Mouse (Mus musculus) CH12.LX (cell line): ENCODE measurements around the gene Skap1. TPM values are rescaled to one million over a fixed set of nuclear protein-coding genes. Genes with fewer than 3 reads are reported as not detected.

Experiments
- DNase-seq: peaks from one replicate; pipeline ENCODE4 v3.0.0-alpha.2; 2013; ENCODE audit errors: extremely low read depth
- H3K27ac ChIP-seq: 2 replicates; pipeline ENCODE4 v1.5.1; 2012; ENCODE audit warnings: low read depth, mild to moderate bottlenecking, control low read depth, moderate library complexity; ENCODE audit not compliant: insufficient read depth
- H3K27me3 ChIP-seq: replicated peaks from 2 replicates; pipeline ENCODE3; 2012; ENCODE audit warnings: inconsistent platforms
- H3K36me3 ChIP-seq, 2 experiments: replicated peaks in 1 of 2; 2 replicates each; pipeline versions ENCODE3 to v1.6.1; 2012; ENCODE audit warnings: inconsistent platforms in 1 of 2, low read length in 1 of 2, mild to moderate bottlenecking in 1 of 2, mixed read lengths in 1 of 2, moderate library complexity in 1 of 2; ENCODE audit not compliant: control insufficient read depth in 1 of 2, insufficient read depth in 1 of 2
- H3K4me1 ChIP-seq, 2 experiments: 2 replicates each; pipeline ENCODE4 v1.6.1; 2012; ENCODE audit warnings: inconsistent platforms in 1 of 2, moderate library complexity in 1 of 2; ENCODE audit not compliant: insufficient read depth in 2 of 2, control insufficient read depth in 1 of 2
- H3K4me2 ChIP-seq: 2 replicates; pipeline ENCODE4 v1.6.1; 2012; ENCODE audit warnings: low read depth, mild to moderate bottlenecking, control low read depth; ENCODE audit not compliant: poor library complexity, insufficient read depth, severe bottlenecking
- H3K4me3 ChIP-seq, 3 experiments: fragments of 150-350 bp in 1 of 3; sonication (generic) in 1 of 3; replicated peaks in 1 of 3; 2 replicates each; pipeline versions ENCODE3 to v1.5.1; 2011 to 2012; ENCODE audit warnings: low read depth in 2 of 3, low read length in 2 of 3, mild to moderate bottlenecking in 2 of 3, moderate library complexity in 2 of 3, control low read depth in 1 of 3, improper control_type of control experiment in 1 of 3, inconsistent platforms in 1 of 3, mixed read lengths in 1 of 3; ENCODE audit not compliant: poor library complexity in 1 of 3
- H3K79me2 ChIP-seq: replicated peaks from 2 replicates; pipeline ENCODE4 v1.6.1; 2012; ENCODE audit warnings: mild to moderate bottlenecking, moderate library complexity; ENCODE audit not compliant: control insufficient read depth, poor library complexity, insufficient read depth, severe bottlenecking; ENCODE audit errors: extremely low read depth
- H3K9ac ChIP-seq: 2 replicates; pipeline ENCODE4 v1.6.1; 2012; ENCODE audit warnings: low read depth, mild to moderate bottlenecking, control low read depth, moderate library complexity; ENCODE audit not compliant: insufficient read depth
- H3K9me3 ChIP-seq: replicated peaks from 2 replicates; pipeline ENCODE3; 2012; ENCODE audit warnings: low read length, inconsistent platforms, mixed read lengths
- BHLHE40 ChIP-seq: IDR thresholded peaks from 2 replicates; pipeline ENCODE4 v1.6.1; 2011; ENCODE audit warnings: mild to moderate bottlenecking, low read depth, low read length, improper control_type of control experiment
- CTCF ChIP-seq, 2 experiments: IDR thresholded peaks in 1 of 2; conservative IDR thresholded peaks in 1 of 2; 2 replicates each; pipeline ENCODE4 v1.5.1; 2011 to 2012; ENCODE audit warnings: low read depth in 2 of 2, low read length in 2 of 2, improper control_type of control experiment in 1 of 2, inconsistent platforms in 1 of 2, mild to moderate bottlenecking in 1 of 2, moderate library complexity in 1 of 2
- ELF1 ChIP-seq: IDR thresholded peaks from 2 replicates; pipeline ENCODE4 v1.6.1; 2014; ENCODE audit warnings: low read depth, mild to moderate bottlenecking, inconsistent platforms, low read length, improper control_type of control experiment
- EP300 ChIP-seq: IDR thresholded peaks from 2 replicates; pipeline ENCODE4 v1.6.1; 2011; ENCODE audit warnings: low read length, improper control_type of control experiment
- ETS1 ChIP-seq: conservative IDR thresholded peaks from 2 replicates; pipeline ENCODE4 v1.6.1; 2012; ENCODE audit warnings: low read depth, mild to moderate bottlenecking, inconsistent platforms, low read length, improper control_type of control experiment, moderate library complexity
- GABPA ChIP-seq: IDR thresholded peaks from 2 replicates; pipeline ENCODE4 v1.6.1; 2012; ENCODE audit warnings: low read depth, low read length, improper control_type of control experiment, inconsistent platforms; ENCODE audit not compliant: insufficient replicate concordance
- HCFC1 ChIP-seq: IDR thresholded peaks from 2 replicates; pipeline ENCODE4 v1.6.1; 2012; ENCODE audit warnings: low read depth, mild to moderate bottlenecking, inconsistent platforms, low read length, improper control_type of control experiment
- JUND ChIP-seq: conservative IDR thresholded peaks from 2 replicates; pipeline ENCODE4 v1.6.1; 2011; ENCODE audit warnings: low read depth, low read length, improper control_type of control experiment
- KAT2A ChIP-seq: IDR thresholded peaks from 2 replicates; pipeline ENCODE4 v1.6.1; 2012; ENCODE audit warnings: low read length, improper control_type of control experiment, inconsistent platforms; ENCODE audit not compliant: insufficient replicate concordance
- MAFK ChIP-seq: IDR thresholded peaks from 2 replicates; pipeline ENCODE4 v1.6.1; 2011; ENCODE audit warnings: low read length, improper control_type of control experiment; ENCODE audit not compliant: insufficient replicate concordance
- MEF2A ChIP-seq: IDR thresholded peaks from 2 replicates; pipeline ENCODE4 v1.6.1; 2014; ENCODE audit warnings: low read depth, mild to moderate bottlenecking, inconsistent platforms, low read length, improper control_type of control experiment, borderline replicate concordance
- MXI1 ChIP-seq: IDR thresholded peaks from 2 replicates; pipeline ENCODE4 v1.6.1; 2011; ENCODE audit warnings: mild to moderate bottlenecking, low read depth, low read length, improper control_type of control experiment
- NRF1 ChIP-seq: IDR thresholded peaks from 2 replicates; pipeline ENCODE4 v1.6.1; 2014; ENCODE audit warnings: low read depth, mild to moderate bottlenecking, inconsistent platforms, low read length, improper control_type of control experiment, moderate library complexity
- POLR2A ChIP-seq: IDR thresholded peaks from 2 replicates; pipeline ENCODE4 v1.6.1; 2011; ENCODE audit warnings: low read depth, mild to moderate bottlenecking, improper control_type of control experiment, low read length
- POLR2AphosphoS2 ChIP-seq: IDR thresholded peaks from 2 replicates; pipeline ENCODE4 v1.6.1; 2011; ENCODE audit warnings: low read depth, low read length, improper control_type of control experiment
- RAD21 ChIP-seq: IDR thresholded peaks from 2 replicates; pipeline ENCODE4 v1.6.1; 2011; ENCODE audit warnings: low read depth, mild to moderate bottlenecking, low read length, improper control_type of control experiment, moderate library complexity
- RCOR1 ChIP-seq: conservative IDR thresholded peaks from 2 replicates; pipeline ENCODE4 v1.6.1; 2012; ENCODE audit warnings: low read depth, mild to moderate bottlenecking, inconsistent platforms, low read length, improper control_type of control experiment
- SIN3A ChIP-seq: IDR thresholded peaks from 2 replicates; pipeline ENCODE4 v1.6.1; 2012; ENCODE audit warnings: low read length, improper control_type of control experiment, inconsistent platforms
- SMC3 ChIP-seq: IDR thresholded peaks from 2 replicates; pipeline ENCODE4 v1.6.1; 2011; ENCODE audit warnings: low read depth, low read length, improper control_type of control experiment
- TBP ChIP-seq: conservative IDR thresholded peaks from 2 replicates; pipeline ENCODE4 v1.6.1; 2011; ENCODE audit warnings: low read depth, low read length, improper control_type of control experiment
- TCF12 ChIP-seq: IDR thresholded peaks from 2 replicates; pipeline ENCODE4 v1.6.1; 2014; ENCODE audit warnings: low read depth, mild to moderate bottlenecking, inconsistent platforms, low read length, improper control_type of control experiment
- UBTF ChIP-seq: IDR thresholded peaks from 2 replicates; pipeline ENCODE4 v1.6.1; 2012; ENCODE audit warnings: low read depth, mild to moderate bottlenecking, inconsistent platforms, low read length, improper control_type of control experiment, moderate library complexity
- USF2 ChIP-seq: conservative IDR thresholded peaks from 2 replicates; pipeline ENCODE4 v1.6.1; 2011; ENCODE audit warnings: low read depth, low read length, improper control_type of control experiment
- ZMIZ1 ChIP-seq: IDR thresholded peaks from 2 replicates; pipeline ENCODE4 v1.6.1; 2012; ENCODE audit warnings: low read depth, mild to moderate bottlenecking, inconsistent platforms, low read length, improper control_type of control experiment
- ZNF384 ChIP-seq: IDR thresholded peaks from 2 replicates; pipeline ENCODE4 v1.6.1; 2012; ENCODE audit warnings: low read depth, low read length, improper control_type of control experiment, inconsistent platforms
- dilution Hi-C: fragments of 300-500 bp; cut with MboI; formaldehyde crosslinking; loops from 2 replicates; pipeline ENCODE4 v1.14.3; 2020; ENCODE audit warnings: low sequenced_read_pairs; ENCODE audit not compliant: extremely low pct_unique_long_range_greater_than_20kb, extremely low pct_ligation_motif_present
- in situ Hi-C: fragments of 300-500 bp; cut with MboI; formaldehyde crosslinking; loops from 3 replicates; pipeline ENCODE4 v1.14.3; 2019; ENCODE audit warnings: low sequenced_read_pairs, low pct_ligation_motif_present, low pct_unique_long_range_greater_than_20kb, mixed read lengths
- polyA plus RNA-seq: library from polyadenylated mRNA; unstranded; fragments of >175 nt; gene quantifications from 2 replicates; pipeline ENCODE4 v1.2.1, GENCODE M21; 2012; ENCODE audit warnings: low read depth; ENCODE audit not compliant: insufficient read length
- total RNA-seq, 2 experiments: library from RNA; depleted of rRNA; stranded (reverse); fragments of 300-350 nt in 1 of 2; fragments of >200 nt in 1 of 2; gene quantifications; 2 replicates each; pipeline ENCODE4 v1.2.3; 2012 to 2014

Gene Skap1
- total and polyA plus RNA-seq, 3 experiments: not detected

GRCm38 (mm10) chr11:96426191-96426590 lies 38.2 kb upstream of the Skap1 start:
- Histone ChIP-seq H3K4me2 (no peak overlapping the region), H3K4me3 (no peak overlapping the region), H3K9ac (no peak overlapping the region), H3K79me2 (no peaks in the 10 kb centered on the region), H3K4me1 (no peaks in the 10 kb centered on the region), H3K9me3 (no peaks in the 10 kb centered on the region), H3K27ac (no peak overlapping the region), H3K27me3 (peaks cover 67% of the 10 kb centered on the region), H3K36me3 (no peaks in the 10 kb centered on the region)
- dilution Hi-C loops (no loop called here), in situ Hi-C loops (loop anchor here (25.0 kb wide), 1 partner anchor 436 kb away; no protein-coding TSS in a partner anchor)
- DNase-seq: no peak
- TF ChIP-seq ZMIZ1: no peak
- TF ChIP-seq SMC3: no peak
- TF ChIP-seq RCOR1: no peak
- TF ChIP-seq HCFC1: no peak
- no peak for TF ChIP-seq SIN3A
- no peak for TF ChIP-seq RAD21
- TF ChIP-seq MAFK: no peak
- TF ChIP-seq TBP: no peak
- TF ChIP-seq ZNF384: no peak
- no peak for TF ChIP-seq NRF1
- no peak for TF ChIP-seq POLR2AphosphoS2
- TF ChIP-seq, all 38 proteins: peak for 0

- Histone ChIP-seq H3K4me3 (no peak overlapping the region), H3K27ac (no peak overlapping the region), H3K9me3 (no peaks in the 10 kb centered on the region), H3K4me1 (no peaks in the 10 kb centered on the region), H3K4me2 (no peak overlapping the region), H3K27me3 (peaks cover 64% of the 10 kb centered on the region), H3K79me2 (no peaks in the 10 kb centered on the region), H3K36me3 (no peaks in the 10 kb centered on the region), H3K9ac (no peak overlapping the region)
- no peak for DNase-seq
- in situ Hi-C loops (loop anchor here (25.0 kb wide), 1 partner anchor 435 kb away; no protein-coding TSS in a partner anchor), dilution Hi-C loops (no loop called here)
- no peak for TF ChIP-seq MXI1
- TF ChIP-seq JUND: no peak
- no peak for TF ChIP-seq USF2
- TF ChIP-seq ZNF384: no peak
- TF ChIP-seq ELF1: no peak
- TF ChIP-seq SMC3: no peak
- no peak for TF ChIP-seq GABPA
- TF ChIP-seq KAT2A: no peak
- TF ChIP-seq TCF12: no peak
- TF ChIP-seq MEF2A: no peak
- no peak for TF ChIP-seq UBTF
- no peak for TF ChIP-seq ZMIZ1
- TF ChIP-seq NRF1: no peak
- TF ChIP-seq BHLHE40: no peak
- TF ChIP-seq ETS1: no peak
- TF ChIP-seq POLR2A: no peak
- no peak for TF ChIP-seq EP300
- TF ChIP-seq CTCF (conservative IDR thresholded peaks at IDR 0.05 in 1 of 2, IDR thresholded peaks at IDR 0.05 in 1 of 2; ENCODE audit: low read depth in 2 of 2, low read length in 2 of 2): no peak
Measured at GRCm38 (mm10) chr11:96426805-96427204, 37.6 kb upstream of the Skap1 start.
